Mouse (Mus musculus): ENCODE data around the gene Try4. TPM values are rescaled to one million over a fixed set of nuclear protein-coding genes. Genes with fewer than 3 reads are reported as not detected.
"Not testable (repeated sequence)": the region's sequence is repeated elsewhere in the genome, so short reads cannot be mapped to it uniquely, and the experiment has no call there.

Try4 gene
- not detected in 2 replicates for total RNA-seq (2015; ENCODE audit: low replicate concordance)
- total RNA-seq (2017; ENCODE audit: low replicate concordance): not detected in 2 replicates

- ATAC-seq (replicated peaks; ENCODE audit: low FRiP score, poor library complexity, severe bottlenecking): no peak
Observed at GRCm38 (mm10) chr6:41301969-41302368, at the start of gene Try4. Gene Try4, plus strand, starts transcription at chr6:41302269.

DNA sequence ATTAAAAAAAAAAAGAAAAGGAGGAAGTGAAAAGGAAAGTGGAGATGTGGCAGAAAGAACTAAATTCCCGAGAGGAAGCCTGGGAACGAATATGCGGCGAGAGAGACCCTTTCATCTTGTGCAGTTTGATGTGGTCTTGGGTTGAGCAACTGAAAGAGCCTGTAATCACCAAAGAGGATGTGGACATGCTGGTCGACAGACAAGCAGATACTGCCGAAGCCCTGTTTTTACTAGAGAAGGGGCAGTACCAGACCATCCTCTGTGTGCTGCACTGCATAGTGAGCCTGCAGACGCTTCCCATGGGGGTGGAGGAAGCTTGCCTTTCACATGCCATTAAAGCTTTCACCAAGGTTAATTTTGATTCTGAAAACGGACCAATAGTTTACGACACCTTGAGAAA lies 48.8 kb upstream of the Try4 start:
- not testable (repeated sequence) for ATAC-seq (replicated peaks; ENCODE audit: low FRiP score, poor library complexity, severe bottlenecking)

- no peak for ATAC-seq (replicated peaks; ENCODE audit: low FRiP score, poor library complexity, severe bottlenecking)
Observed at GRCm38 (mm10) chr6:41256424-41256823, 45.6 kb upstream of the Try4 start.

- ATAC-seq (replicated peaks; ENCODE audit: low FRiP score, poor library complexity, severe bottlenecking): no peak
Observed at GRCm38 (mm10) chr6:41257432-41257831, 44.6 kb upstream of the Try4 start.

- no peak for ATAC-seq (replicated peaks; ENCODE audit: low FRiP score, poor library complexity, severe bottlenecking)
Observed at GRCm38 (mm10) chr6:41262796-41263195, 39.3 kb upstream of the Try4 start.

GRCm38 (mm10) chr6:41266140-41266539 lies 35.9 kb upstream of the Try4 start:
- no peak for ATAC-seq (replicated peaks; ENCODE audit: low FRiP score, poor library complexity, severe bottlenecking)

- no peak for ATAC-seq (replicated peaks; ENCODE audit: low FRiP score, poor library complexity, severe bottlenecking)
Observed at GRCm38 (mm10) chr6:41298255-41298654, 3.8 kb upstream of the Try4 start.

DNA sequence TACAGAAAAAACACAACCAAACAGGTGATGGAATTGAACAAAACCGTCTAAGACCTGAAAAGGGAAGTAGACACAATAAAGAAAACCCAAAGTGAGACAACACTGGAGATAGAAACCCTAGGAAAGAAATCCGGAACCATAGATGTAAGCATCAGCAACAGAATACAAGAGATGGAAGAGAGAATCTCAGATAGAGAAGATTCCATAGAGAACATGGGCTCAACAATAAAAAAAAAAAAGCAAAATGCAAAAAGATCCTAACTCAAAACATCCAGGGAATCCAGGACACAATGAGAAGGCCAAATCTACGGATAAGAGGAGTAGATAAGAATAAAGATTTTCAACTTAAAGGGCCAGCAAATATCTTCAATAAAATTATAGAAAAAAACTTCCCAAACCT lies 14.7 kb downstream of the Try4 start, which contains the start of gene Try5:
Try5 (minus strand) TSS at position 101 of the 400 bp plus-strand sequence.
- not testable (repeated sequence) for ATAC-seq (replicated peaks; ENCODE audit: low FRiP score, poor library complexity, severe bottlenecking)

GRCm38 (mm10) chr6:41353932-41354331 lies 51.9 kb downstream of the Try4 start, which contains the start of gene Try10:
Gene Try10, plus strand, starts transcription at chr6:41354105.
- ATAC-seq (replicated peaks; ENCODE audit: low FRiP score, poor library complexity, severe bottlenecking): no peak

Other genes with a start within 250 kb of the Try4 start
- not detected in 2 replicates for gene Try5, start 14.6 kb downstream of the Try4 start, total RNA-seq (2015; ENCODE audit: low replicate concordance)
- not detected in 2 replicates for gene Try5, start 14.6 kb downstream of the Try4 start, total RNA-seq (2017; ENCODE audit: low replicate concordance)
- not detected in 2 replicates for gene Try10, start 51.8 kb downstream of the Try4 start, total RNA-seq (2015; ENCODE audit: low replicate concordance)
- not detected in 2 replicates for gene Try10, start 51.8 kb downstream of the Try4 start, total RNA-seq (2017; ENCODE audit: low replicate concordance)
- gene Prss3, start 75.4 kb downstream of the Try4 start, total RNA-seq (2015; ENCODE audit: low replicate concordance): not detected in 2 replicates
- gene Prss3, start 75.4 kb downstream of the Try4 start, total RNA-seq (2017; ENCODE audit: low replicate concordance): not detected in 2 replicates
- not detected in 2 replicates for gene Gm5771, start 90.1 kb downstream of the Try4 start, total RNA-seq (2015; ENCODE audit: low replicate concordance)
- not detected in 2 replicates for gene Gm5771, start 90.1 kb downstream of the Try4 start, total RNA-seq (2017; ENCODE audit: low replicate concordance)
- not detected in 2 replicates for gene Gm10334, start 143.9 kb downstream of the Try4 start, total RNA-seq (2015; ENCODE audit: low replicate concordance)
- not detected in 2 replicates for gene Gm10334, start 143.9 kb downstream of the Try4 start, total RNA-seq (2017; ENCODE audit: low replicate concordance)
- not detected in 2 replicates for gene Prss1, start 156.7 kb downstream of the Try4 start, total RNA-seq (2015; ENCODE audit: low replicate concordance)
- gene Prss1, start 156.7 kb downstream of the Try4 start, total RNA-seq (2017; ENCODE audit: low replicate concordance): not detected in 2 replicates
- gene Prss2, start 219.5 kb downstream of the Try4 start, total RNA-seq (2015; ENCODE audit: low replicate concordance): not detected in 2 replicates
- gene Prss2, start 219.5 kb downstream of the Try4 start, total RNA-seq (2017; ENCODE audit: low replicate concordance): not detected in 2 replicates